Mouse (Mus musculus): ENCODE data around the gene Nxn.

Nxn gene

GRCm38 (mm10) chr11:76361422-76361821, 37.5 kb downstream of the Nxn start:
- DNase-seq = no peak

- peak in 1 of 2 experiments; percentile 33 for DNase-seq
Measured at GRCm38 (mm10) chr11:76360255-76360654, 38.7 kb downstream of the Nxn start.

GRCm38 (mm10) chr11:76358628-76359320, 40.2 kb downstream of the Nxn start:
- DNase-seq = peak in 1 of 2 experiments; percentile 13

GRCm38 (mm10) chr11:76357464-76357863, 41.5 kb downstream of the Nxn start:
- DNase-seq = no peak

GRCm38 (mm10) chr11:76356091-76356490, 42.8 kb downstream of the Nxn start:
- no peak for DNase-seq

- DNase-seq = peak; percentile 30 to 42
Measured at GRCm38 (mm10) chr11:76355425-76355824, 43.5 kb downstream of the Nxn start.

DNA sequence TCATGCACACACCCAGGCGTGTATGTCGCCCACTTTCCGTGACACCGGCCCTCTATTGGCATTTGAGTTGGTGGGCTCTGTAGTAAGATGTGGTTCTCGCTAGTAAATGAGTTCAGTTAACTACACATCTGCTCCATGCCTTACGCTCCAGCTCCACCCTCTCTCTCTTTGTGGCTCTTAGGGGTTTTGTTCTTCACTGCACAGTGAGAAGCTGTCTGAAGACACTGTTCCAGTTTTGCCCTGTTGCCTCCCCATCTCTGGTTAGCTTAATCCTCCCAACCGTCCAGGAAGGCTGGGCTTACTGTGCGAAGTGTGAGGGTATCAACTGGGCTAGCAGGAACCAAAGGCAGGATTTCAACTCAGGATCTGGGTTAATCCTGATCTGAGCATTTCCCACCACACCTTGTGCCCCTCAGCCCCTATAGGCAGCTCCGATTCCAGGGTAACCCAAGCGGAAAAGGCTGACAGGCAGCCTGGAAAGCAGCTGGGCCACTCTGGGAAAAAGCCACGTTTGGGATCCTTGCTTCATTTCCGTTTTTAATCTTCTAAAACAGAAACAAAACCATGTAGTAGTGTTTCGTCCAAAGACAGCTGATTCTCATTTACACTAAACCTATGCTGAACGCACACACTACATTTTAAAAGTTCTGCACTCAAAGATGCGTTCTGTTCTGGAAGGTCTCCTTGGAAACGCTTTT, 45.9 kb downstream of the Nxn start:
- peak in 1 of 2 experiments; percentile 22 for DNase-seq

DNA sequence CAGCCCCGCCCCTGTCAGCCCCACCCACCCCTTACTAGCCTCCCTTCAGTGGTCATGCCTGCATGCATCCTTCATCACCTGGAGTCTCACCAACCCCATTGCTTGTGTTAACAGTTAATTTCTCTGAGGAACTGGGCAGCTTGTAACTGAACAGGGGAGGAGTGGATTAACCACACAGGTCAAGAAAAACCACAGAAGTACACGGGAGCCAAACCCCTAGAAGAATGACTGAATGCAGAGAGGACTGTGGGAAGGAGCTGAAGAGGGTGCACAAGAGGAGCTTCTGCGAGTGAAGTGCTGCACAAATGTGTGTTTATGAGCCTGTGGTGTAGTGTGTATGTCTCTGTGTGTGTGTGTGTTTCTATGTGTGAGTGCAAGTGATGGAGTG, 47.3 kb downstream of the Nxn start:
- no peak for DNase-seq

- no peak for DNase-seq
Measured at GRCm38 (mm10) chr11:76350931-76351623, 47.9 kb downstream of the Nxn start.

- no peak for DNase-seq
Measured at GRCm38 (mm10) chr11:76349833-76350232, 49.1 kb downstream of the Nxn start.

- no peak for DNase-seq
Measured at GRCm38 (mm10) chr11:76347589-76347988, 51.4 kb downstream of the Nxn start.

GRCm38 (mm10) chr11:76343031-76343430, 55.9 kb downstream of the Nxn start:
- DNase-seq = no peak

GRCm38 (mm10) chr11:76341884-76342645, 56.9 kb downstream of the Nxn start:
- no peak for DNase-seq

DNA sequence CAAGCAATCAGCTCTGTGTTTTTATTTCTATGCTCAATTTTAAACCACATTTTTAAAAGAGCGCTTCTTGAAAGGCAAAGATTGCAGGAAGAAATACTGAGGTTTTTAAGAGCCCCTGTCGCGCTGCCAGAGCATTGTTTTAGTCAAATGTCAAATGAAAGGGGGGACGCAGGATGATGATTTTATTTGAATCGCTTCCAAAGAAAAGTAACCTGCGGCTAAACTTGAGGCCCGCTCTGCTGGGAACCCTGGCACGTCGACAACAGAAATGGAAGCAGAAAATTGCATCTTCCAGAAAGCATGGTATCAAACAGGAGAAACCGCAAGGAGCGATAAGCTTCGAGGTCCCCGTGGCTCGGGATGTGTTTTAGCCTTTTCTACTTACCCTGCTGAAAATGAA, 57.8 kb downstream of the Nxn start:
- DNase-seq = peak in 1 of 2 experiments; percentile 36

DNA sequence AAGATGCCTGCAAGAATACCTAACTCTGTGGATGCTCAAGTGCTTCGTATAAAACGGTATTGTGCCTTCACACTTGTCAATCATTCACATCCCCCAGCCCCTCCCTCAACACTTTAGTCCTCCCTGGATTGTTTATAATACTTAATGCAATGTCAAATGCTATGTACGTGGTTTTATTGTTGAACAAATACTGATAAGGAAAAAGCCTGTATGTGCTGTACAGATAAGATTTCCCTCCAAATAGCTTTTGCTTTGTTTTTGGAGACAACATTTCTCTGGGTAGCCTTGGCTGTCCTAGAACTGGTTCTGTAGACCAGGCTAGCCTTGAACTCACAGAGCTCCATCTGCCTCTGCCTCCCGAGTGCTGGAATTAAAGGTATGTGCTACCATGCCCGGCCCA, 59.1 kb downstream of the Nxn start:
- no peak for DNase-seq

DNA sequence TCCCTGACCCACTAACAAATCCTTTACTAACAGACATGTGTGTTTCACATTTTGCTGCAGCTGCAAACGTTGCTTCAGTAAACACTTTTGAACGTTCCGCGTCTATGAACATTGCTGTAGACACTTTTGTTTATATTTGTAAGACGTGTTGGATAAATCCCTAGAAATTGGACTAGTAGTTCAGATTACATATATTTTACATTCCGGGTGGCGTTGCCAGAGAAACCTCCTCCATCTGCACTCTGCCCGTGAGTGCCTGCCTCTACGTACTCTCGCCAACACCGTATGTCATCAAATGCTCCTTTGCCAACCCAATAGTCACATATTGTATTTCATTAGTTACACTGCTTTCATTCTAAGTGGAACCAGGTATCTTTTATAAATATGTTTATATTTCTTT, 59.8 kb downstream of the Nxn start:
- DNase-seq = no peak

DNA sequence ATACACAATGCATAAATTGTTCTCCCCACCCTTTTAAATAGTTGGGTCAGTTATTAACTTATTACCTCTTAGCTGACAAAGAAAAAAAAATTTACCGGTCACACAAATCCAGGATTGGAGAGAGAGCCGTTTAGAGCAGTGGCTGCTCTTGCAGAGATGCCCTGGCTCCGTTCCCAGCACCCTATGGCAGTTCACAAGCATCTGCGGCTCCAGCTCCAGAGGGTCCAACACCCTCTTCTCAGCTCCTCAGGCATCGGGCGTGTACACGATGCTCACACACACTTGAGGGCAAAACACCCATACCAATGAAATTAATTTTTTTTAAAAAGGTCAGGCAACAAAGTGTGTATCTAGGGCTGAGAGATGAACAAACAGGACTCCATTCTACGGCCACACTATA, 60.3 kb downstream of the Nxn start:
- DNase-seq = no peak

DNA sequence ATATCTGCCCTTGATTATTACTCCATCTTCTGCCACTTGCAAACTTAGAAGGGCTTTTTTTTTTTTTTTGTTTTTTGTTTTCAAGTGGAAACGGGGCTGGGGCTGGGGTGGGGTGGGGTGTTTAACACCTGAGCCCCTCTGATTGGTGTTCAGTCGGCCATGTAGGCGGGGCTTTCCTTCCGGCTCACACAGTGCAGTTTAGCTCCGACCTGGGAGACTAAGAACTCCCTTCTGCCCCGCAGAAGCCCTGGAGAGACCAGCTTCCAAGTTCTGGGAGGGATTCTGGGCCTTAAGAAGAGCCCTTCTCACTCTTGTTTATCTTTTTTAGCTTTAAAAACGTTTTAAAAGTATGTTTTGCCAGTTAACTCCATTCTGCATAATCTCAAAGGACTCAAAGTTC, 61.2 kb downstream of the Nxn start:
- DNase-seq = peak; percentile 49 to 63

DNA sequence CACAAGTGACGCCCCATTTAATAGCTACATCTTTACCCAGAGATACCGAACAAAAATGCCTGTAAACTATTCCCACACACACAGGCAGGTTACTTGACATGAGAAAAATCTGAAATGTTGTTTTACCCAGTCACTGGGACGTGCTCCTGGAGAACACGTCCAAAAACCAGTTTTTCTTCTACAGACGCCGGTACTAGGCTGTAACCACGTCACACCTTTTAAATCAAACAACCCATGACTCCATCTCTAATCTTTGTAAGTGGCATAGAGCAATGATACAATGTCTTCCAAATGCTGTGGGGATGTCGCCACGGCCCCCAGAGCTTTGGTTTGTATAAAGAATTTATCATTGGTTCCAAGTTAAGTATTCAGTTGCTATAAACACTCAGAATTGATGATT, 61.7 kb downstream of the Nxn start:
- DNase-seq = no peak

DNA sequence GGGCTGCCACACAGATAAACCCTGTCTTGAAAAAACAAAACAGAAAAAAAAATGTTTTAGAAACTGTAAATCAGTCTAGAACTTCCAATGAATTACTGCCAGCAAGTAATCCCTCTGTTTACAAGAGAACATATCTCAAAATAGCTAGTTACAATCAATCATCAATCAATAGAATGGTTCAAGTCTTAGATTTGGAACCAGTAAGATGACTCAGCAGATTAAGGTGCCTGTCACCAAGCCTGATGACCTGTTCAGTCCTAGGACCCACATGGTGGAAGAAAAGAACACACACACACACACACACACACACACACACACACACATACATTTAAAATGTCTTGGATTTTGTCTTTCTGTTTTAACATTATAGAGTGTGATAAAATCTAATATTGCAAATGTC, 62.7 kb downstream of the Nxn start:
- no peak for DNase-seq

GRCm38 (mm10) chr11:76334966-76335365, 64.0 kb downstream of the Nxn start:
- DNase-seq = no peak

DNA sequence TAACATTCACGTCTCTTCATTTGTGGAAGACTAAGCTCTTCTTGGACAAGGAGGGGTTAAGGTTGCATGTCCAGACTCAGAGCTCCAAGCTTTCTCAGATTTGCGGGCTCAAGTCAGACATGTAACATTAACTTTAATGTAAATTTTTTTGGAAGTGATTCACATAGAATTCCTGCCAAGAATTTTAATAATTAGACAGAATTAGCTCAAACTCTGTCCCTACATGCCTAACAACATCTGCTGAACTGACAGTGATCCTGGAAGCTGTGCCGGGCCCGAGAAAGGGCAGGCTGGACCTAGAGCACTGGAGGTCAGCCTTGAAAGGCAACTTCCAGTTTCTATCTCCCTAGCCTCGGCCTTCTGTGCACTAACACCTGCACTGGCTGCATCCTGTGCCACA, 66.7 kb downstream of the Nxn start:
- peak; percentile 28 for DNase-seq
